Mouse (Mus musculus) thymus, adult 2 months (tissue): Measurements from ENCODE around the gene Kcna7.

Experiments
- CTCF ChIP-seq: fragments of 200-500 bp; IDR thresholded peaks from 2 replicates; pipeline ENCODE4 v1.5.1; 2012; ENCODE audit warnings: mild to moderate bottlenecking, control low read depth, low read length, moderate library complexity, borderline replicate concordance; ENCODE audit not compliant: control insufficient read depth, poor library complexity, insufficient read depth; ENCODE audit errors: extremely low read depth
- POLR2A ChIP-seq: fragments of 200-500 bp; IDR thresholded peaks from 2 replicates; pipeline ENCODE4 v1.6.1; 2012; ENCODE audit warnings: mild to moderate bottlenecking, low read length, control low read depth, moderate library complexity; ENCODE audit not compliant: control insufficient read depth, poor library complexity, insufficient read depth; ENCODE audit errors: extremely low read depth

- TF ChIP-seq POLR2A: no peak
- TF ChIP-seq CTCF: no peak
Observed at GRCm38 (mm10) chr7:45363983-45364382, 41.5 kb upstream of the Kcna7 start.
